Mouse (Mus musculus) olfactory bulb, adult 2 months (tissue): ENCODE data around the gene Gm44596.

Experiments
- CTCF ChIP-seq: fragments of 200-500 bp; IDR thresholded peaks from 2 replicates; pipeline ENCODE4 v1.5.1; 2012; ENCODE audit warnings: low read depth, mild to moderate bottlenecking, low read length, moderate library complexity; ENCODE audit not compliant: insufficient read depth
- POLR2A ChIP-seq: fragments of 200-500 bp; IDR thresholded peaks from 2 replicates; pipeline ENCODE4 v1.6.1; 2012; ENCODE audit warnings: mild to moderate bottlenecking, low read depth, low read length, moderate library complexity; ENCODE audit not compliant: insufficient read depth

DNA sequence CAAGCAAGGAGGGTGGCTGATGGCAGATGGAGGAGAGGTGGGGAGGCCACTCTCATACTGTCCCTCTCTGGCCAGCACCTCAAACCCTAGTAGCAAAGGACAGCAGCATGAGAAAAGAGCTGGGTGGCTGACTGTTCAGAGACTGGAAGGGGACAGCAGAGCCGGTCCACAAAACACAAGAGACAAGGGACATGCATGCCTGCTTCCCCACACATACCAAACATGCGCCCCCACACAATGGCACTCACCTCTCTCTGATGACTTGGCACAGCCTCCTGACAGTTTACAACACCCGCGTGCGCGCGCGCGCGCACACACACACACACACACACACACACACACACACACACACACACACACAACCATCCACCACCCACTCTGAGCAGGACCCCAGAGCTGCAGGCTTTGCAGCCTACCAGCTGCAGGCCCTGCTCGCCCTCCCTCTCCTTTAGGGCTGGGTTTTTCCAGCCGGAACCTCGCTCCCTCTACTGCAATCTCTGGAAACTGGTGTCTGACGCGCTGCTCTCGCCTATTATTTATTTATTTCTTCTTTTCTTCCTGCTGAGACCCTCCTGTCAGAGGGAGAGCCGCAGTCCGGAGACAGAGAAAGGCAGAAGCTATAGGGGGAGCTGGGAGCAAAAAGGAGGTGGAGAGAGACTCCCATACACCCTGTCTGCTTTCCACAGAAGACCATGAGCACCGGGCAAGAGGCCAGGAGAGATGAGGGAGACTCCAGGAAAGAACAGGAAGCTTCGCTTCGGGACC is 24.3 kb downstream of the Gm44596 start:
- TF ChIP-seq CTCF = no peak
- TF ChIP-seq POLR2A = no peak
